Mouse (Mus musculus) telencephalon, adult 2 months (tissue): Measurements from ENCODE around the gene Gm10300.
A peak's percentile ranks its signal among the peaks of the same experiment; 100 is the strongest.

ENCODE experiments used
- DNase-seq: peaks from one replicate; pipeline ENCODE4 v3.0.0-alpha.2; 2011; ENCODE audit warnings: low read depth, low spot score

Gene Gm10300

GRCm38 (mm10) chr4:132078296-132078714, 3.8 kb downstream of the Gm10300 start:
- no peak for DNase-seq

DNA sequence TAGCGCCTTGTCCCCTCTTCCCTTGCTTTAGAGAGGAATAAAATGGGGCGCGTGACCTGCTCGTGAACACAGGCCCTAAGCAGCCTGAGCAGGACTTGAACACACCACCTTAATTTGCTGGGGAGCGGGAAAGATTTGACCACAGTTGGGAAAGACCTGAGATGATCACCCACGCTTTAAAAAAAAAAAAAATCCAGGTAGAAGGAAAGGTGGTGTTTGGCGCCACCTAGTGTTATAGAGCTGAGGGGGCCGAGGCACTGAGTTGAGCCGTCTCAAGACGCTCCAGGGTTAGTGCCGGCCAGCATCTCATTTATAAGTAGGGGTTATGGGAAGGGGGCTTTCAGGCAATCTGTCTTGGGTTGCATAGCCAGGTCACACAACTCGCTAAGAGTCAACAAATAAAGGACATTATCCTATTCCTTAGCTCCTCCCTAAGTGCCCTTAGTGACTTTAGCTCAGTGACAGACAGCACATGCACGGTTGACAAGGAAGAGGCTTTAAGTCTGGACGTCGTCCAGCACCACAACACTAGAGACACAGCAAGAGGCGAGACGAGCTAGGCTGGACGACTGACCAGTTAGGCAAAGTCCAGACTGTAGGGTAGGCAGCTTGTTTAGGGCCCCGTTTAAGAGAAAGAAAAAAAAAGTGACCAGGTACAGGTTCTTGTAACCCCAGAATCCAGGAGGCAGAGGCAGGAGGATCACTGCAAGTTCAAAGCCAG, 5.2 kb downstream of the Gm10300 start:
- no peak for DNase-seq

DNA sequence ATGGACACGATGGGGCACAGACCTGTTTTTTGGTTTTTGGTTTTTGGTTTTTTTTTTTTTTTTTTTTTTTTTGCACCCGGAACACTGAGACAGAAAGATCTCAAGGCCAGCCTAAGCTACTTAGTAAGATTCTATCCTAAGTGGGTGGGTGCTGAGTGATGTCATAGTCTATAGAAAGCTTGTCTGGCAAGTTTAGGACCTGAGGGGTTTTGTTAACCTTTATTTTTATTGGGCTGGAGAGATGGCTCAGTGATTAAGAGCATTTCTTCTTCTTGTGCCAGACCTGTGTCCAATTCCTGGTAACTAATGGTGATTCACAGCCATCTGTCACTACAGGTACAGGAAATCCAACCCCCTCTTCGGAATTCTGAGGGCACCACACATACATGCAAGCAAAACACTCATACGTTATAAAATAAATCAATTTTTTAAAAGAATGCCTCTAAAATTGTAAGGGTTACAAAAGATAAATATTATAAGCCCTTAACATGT, 6.0 kb downstream of the Gm10300 start:
- no peak for DNase-seq

DNA sequence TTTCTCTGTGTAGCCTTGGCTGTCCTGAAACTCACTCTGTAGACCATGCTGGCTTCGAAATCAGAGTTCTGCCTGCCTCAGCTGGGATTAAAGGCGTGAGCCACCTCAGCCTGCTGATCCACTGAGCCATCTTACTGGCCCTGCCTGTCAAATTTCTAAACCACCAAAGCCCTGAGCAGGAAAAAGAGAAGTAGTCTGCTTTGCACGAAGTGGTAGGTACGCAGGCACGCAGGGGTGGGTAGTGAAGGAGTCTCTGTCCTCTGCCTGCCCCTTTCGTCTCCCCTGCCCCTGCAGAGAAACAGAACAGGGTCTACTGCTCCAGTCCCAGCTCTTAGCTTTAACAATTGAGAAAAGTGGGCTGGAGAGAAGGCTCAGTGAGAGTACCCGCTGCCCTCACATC, 10.6 kb downstream of the Gm10300 start:
- no peak for DNase-seq

GRCm38 (mm10) chr4:132088921-132089320, 14.4 kb downstream of the Gm10300 start:
- no peak for DNase-seq

- DNase-seq: no peak
Observed at GRCm38 (mm10) chr4:132093136-132093535, 18.6 kb downstream of the Gm10300 start.

- no peak for DNase-seq
Observed at GRCm38 (mm10) chr4:132093928-132094327, 19.4 kb downstream of the Gm10300 start.

DNA sequence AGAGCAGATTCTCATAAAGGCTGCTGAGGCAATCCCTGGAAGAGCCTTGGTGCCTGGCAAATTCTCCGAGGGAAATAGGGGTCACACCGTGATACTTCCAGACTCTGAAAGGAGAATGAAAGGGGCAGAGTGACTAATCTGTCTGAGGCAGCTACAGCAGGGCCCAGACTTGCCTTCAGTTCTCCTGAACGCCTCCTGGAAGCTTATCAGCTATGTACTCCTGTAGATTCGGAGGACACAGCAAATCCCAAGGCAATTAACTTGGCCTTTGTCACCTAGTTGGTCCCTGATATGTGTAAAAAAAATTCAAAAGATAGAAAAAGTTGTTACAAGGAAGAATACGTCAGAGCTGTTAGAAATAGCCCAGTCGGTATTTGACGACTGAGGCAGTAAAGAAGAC, 20.5 kb downstream of the Gm10300 start:
- no peak for DNase-seq

GRCm38 (mm10) chr4:132099548-132099947, 25.1 kb downstream of the Gm10300 start:
- DNase-seq: no peak

GRCm38 (mm10) chr4:132101152-132101551, 26.7 kb downstream of the Gm10300 start:
- no peak for DNase-seq

DNA sequence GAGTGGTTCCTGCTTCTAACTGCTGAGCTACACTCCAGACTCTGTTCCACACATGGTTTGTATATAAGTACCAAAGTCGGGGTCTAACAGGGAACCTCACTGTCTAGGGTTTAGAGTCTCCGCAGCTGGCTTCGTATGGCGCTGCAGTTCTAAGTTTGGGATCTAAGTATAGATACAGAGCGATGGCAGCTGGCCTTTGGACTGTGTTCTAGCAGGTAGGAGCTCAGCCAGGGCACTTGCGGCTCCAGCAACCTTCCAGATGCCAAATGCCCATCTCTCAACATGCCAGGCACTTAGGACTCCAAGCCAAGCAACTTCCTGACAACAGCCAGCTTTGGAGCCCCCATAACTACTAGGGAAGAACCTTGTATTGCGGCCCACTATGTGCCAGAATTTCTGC, 33.7 kb downstream of the Gm10300 start:
- no peak for DNase-seq

- no peak for DNase-seq
Observed at GRCm38 (mm10) chr4:132111227-132111626, 36.7 kb downstream of the Gm10300 start.

DNA sequence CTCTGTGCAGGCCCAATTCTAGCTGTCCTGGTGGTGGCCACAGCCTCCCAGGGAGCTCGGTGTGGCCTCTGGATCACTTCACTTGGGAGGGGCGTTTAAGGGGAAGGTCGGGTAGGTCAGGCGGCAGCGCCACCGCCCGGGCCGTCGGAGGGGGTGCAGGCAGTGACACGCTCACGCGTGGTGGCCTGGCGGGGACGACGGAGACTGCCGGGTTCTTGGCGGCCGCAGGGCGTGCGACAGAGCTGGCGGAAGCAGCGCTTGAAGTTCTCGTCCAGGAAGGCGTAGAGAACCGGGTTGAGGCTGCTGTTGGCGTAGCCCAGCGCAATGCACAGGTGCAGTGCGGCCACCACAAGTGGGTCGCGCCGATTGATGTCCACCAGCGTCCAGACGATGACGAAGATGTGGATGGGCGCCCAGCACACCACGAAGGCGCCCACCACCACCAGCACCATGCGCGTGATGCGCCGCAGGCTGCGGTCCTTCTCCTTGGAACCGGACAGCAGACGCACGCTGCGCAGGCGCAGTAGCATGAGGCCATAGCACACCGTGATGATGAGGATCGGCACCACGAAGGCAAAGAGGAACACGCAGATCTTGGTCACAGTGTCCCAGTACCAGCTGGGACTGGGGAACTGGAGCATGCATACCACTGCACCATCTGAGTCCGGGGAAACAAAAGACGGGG, 39.1 kb downstream of the Gm10300 start:
- no peak for DNase-seq

DNA sequence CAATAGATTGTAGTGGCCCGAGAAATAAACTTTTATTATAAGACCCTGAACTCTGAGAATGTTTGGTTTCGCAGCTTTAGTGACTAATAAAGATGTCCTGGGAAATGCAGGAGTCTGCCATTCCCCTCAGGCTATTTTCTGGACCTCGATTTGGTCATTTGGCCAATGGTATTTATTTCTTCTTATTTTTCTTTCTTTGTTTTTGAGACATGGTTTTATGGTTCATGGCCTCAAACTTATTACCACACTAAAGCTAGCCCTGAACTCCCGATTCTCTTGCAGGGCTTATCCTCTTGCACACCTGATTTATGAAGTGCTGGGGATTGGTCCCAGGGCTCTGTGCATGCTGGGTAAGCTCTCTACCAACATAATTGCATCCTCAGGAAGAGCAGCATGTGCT, 41.8 kb downstream of the Gm10300 start:
- no peak for DNase-seq

DNA sequence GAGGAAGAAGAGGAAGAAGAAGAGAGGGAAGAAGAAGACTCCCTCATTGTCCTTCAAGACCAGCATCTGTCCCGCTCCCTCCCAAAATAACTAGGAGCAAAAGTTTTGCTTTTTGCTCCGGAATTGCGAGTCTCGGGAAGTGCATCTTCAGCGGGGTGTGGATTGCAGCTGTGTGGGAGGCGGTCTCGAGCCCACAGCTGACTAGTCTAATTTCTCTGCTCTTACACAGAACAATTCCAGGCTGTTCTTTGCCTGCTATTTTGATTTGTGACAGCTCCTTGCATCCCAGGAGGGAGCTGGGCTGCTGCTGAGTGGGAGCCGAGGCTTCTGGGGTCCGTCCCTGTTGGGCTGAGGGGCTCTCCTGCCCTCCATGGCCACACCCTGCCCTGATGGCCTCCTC, 45.1 kb downstream of the Gm10300 start:
- peak; percentile 63 for DNase-seq

DNA sequence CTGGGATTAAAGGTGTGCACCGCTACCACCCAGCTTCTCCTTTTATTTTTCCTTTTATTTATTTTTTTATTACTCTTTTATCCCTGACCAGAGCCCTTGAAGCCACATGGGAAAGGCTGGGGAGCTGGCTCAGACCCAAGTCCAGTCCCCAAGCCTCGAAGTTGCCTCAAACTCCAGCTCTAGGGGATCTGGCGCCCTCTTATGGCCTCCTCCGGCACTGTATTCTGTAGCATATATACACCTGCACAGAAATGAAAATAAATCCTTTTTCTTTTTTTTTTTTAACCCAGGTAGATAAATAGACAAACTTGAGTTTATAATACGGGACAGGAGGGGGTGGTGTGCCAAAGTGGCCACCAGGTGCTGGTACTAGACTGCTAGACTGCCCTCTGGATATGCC, 47.2 kb downstream of the Gm10300 start:
- no peak for DNase-seq

- no peak for DNase-seq
Observed at GRCm38 (mm10) chr4:132123166-132123565, 48.7 kb downstream of the Gm10300 start.
